Mouse (Mus musculus): ENCODE results near the gene Ube2u.

The Ube2u gene

DNA sequence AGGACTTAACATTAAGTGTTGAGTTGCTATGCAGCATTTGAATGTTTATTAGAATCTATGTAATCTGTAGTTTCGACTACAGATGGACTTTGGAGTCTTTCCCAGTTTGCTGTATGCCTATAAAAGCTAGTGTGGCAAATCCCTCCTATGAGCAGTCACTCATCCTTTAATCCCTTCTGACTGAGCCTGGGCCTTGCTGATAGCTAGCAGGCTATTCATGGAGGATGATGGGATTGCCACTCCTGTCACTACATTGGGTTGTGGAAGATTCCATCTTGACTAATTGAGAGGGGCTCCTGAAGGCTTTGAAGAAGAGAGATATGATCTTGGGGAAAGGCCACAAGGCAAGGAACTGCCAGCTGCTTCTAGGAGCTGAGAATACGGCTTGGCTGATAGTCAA, 74.6 kb downstream of the Ube2u start:
- no peak for DNase-seq

- DNase-seq = peak; percentile 86
Measured at GRCm38 (mm10) chr4:100588236-100589206, 109.9 kb downstream of the Ube2u start.

- DNase-seq = no peak
Measured at GRCm38 (mm10) chr4:100595771-100596170, 117.1 kb downstream of the Ube2u start.

DNA sequence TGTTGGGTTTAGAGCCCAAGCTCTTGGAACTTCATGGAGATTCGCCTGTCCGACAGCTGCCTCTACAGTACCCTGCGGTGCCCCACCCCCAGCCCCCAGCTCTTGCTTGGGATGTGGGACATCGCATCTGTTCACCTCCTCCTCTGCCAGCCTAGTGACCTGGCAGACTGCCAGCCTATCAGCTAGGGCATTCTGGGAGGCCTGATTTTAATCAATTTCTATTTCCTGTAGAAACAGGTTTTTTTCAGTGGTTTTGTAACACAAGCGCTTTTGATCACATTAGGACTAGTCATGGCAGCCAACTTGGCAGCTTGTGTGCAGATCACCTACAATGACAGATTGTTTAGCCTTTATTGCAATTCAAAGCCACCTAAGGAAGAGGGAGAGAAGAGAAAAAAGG, 118.0 kb downstream of the Ube2u start:
- DNase-seq = peak; percentile 52

DNA sequence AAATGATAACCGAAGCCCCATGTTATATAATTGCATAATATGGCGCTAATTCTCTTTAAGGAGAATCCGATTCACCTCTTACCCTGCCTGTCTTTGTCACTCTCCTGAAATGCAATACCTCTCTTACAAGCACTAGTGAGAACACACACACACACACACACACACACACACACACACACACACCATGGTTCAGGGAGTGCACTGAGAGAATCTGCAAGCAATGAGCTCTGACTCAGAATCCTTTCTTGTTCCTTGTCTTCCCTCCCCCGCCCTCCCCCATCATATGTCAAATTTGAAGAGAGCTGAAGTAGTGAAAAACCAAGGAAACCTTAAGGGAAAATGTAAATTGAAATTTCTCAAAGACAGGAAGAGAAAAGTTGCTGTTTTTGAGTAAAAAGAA, 118.4 kb downstream of the Ube2u start:
- peak; percentile 34 for DNase-seq

Data from right cerebral cortex, postnatal 4 days (tissue).